In the genomic region with DNA sequence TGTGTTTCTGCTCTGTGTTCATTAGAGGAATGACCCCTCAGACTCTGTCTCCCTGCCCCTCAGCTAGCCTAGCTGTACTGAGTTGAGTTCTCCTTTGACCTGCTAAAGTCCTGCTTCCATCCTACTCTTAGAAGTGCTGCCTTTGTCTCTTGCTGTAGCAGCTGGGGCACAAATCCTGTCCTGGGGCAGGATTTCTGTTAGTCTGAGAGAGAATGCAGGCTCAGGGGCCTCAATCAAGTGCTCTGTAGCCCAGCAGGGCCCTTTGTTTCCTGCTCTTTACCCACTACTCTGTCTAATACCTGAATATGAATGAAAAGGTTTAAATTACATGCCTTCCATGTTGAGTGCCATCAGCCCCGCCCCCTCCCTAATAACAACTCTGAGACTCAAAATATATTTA, we compare ENCODE assay signal across 14 mouse cellular contexts. TPM values are rescaled to one million over a fixed set of nuclear protein-coding genes. Genes with fewer than 3 reads are reported as not detected.
A peak's percentile ranks its signal among the peaks of the same experiment; 100 is the strongest.
DNase-seq lines count a peak whose midpoint lies in the region; ATAC-seq and TF ChIP-seq lines count a peak whose summit lies in the region.
"Had no signal": no experiment of that assay in that cellular context is flagged by ENCODE, and none has a peak within 500 bp of the region (broad histone marks: within the 10 kb centered on the region; RNA-seq: fewer than 3 reads in every experiment).

No protein-coding gene starts in this region.

- 0 out of 2 replicates have a peak overlapping the region, but pooled peaks have one; percentile 36 for H3K9ac ChIP-seq in heart, embryonic 14.5 days (ENCODE audit: low read length)
- H3K9ac ChIP-seq in forebrain, embryonic 11.5 days (ENCODE audit: low read length), result peak overlapping the region; percentile 47; the same call in 1 of the 2 replicates
- no peak overlapping the region for H3K9ac ChIP-seq in midbrain, embryonic 12.5 days (replicated peaks)
- H3K9ac ChIP-seq: liver, postnatal 0 days; stomach, embryonic 15.5 days had no signal

- no peak for TF ChIP-seq POLR2A in brain, embryonic 14.5 days (IDR thresholded peaks at IDR 0.05; ENCODE audit: borderline replicate concordance, extremely low read depth, insufficient read depth, insufficient read length, poor library complexity, severe bottlenecking)

- no peaks in the 10 kb centered on the region for H3K27me3 ChIP-seq in heart, embryonic 14.5 days (ENCODE audit: control insufficient read depth, insufficient read depth, low read length)
- H3K27me3 ChIP-seq in forebrain, embryonic 11.5 days (ENCODE audit: control insufficient read depth, insufficient read depth, low read length), result no peaks in the 10 kb centered on the region
- no peaks in the 10 kb centered on the region for H3K27me3 ChIP-seq in midbrain, embryonic 12.5 days
- H3K27me3 ChIP-seq: stomach, embryonic 15.5 days had no signal

- DNase-seq in heart, postnatal 36 days, result no peak
- peak; percentile 82 for DNase-seq in brain, embryonic 14.5 days (ENCODE audit: low read depth)
- DNase-seq in forebrain, embryonic 11.5 days (ENCODE audit: low spot score), result peak; percentile 66
- no peak for DNase-seq in kidney, adult 11 months
- DNase-seq in layer of hippocampus, adult 11-12 months (ENCODE audit: low spot score), result no peak
- DNase-seq in frontal cortex, postnatal 25 days (ENCODE audit: low spot score in 2 of 2), result no peak
- DNase-seq: cerebellum, adult 9-10 months; liver, postnatal 0 days; retina, postnatal 1 day had no signal

- H3K4me1 ChIP-seq in heart, embryonic 14.5 days (ENCODE audit: control insufficient read depth in 2 of 2, insufficient read depth in 2 of 2, low read length in 2 of 2), result peaks cover 7 to 28% of the 10 kb centered on the region in 2 experiments; a peak in 3 of 4 replicates
- peaks cover 14% of the 10 kb centered on the region; the same call in 1 of the 2 replicates for H3K4me1 ChIP-seq in forebrain, embryonic 11.5 days (replicated peaks; ENCODE audit: control insufficient read depth, insufficient read depth, low read length)
- peaks cover 33% of the 10 kb centered on the region for H3K4me1 ChIP-seq in midbrain, embryonic 12.5 days
- H3K4me1 ChIP-seq: stomach, embryonic 15.5 days had no signal

- TF ChIP-seq CTCF in brain, embryonic 14.5 days (IDR thresholded peaks at IDR 0.05; ENCODE audit: borderline replicate concordance, extremely low read depth, insufficient read depth, insufficient read length), result no peak

- ATAC-seq in heart, embryonic 14.5 days (ENCODE audit: insufficient number of reproducible peaks, insufficient read depth, low FRiP score, low read depth), result no peak
- ATAC-seq in forebrain, embryonic 11.5 days (replicated peaks; ENCODE audit: low FRiP score), result peak; percentile 93
- peak; percentile 91 for ATAC-seq in midbrain, embryonic 12.5 days (ENCODE audit: low FRiP score, low read depth)
- ATAC-seq: CD4-positive, CD25-positive, alpha-beta regulatory T cell, adult 4 months; liver, postnatal 0 days had no signal

- H3K27ac ChIP-seq in heart, embryonic 14.5 days (replicated peaks in 1 of 2; ENCODE audit: control insufficient read depth in 1 of 2, insufficient read depth in 1 of 2, low read depth in 2 of 2, low read length in 2 of 2), result peak overlapping the region; percentile 28 to 57
- H3K27ac ChIP-seq in forebrain, embryonic 11.5 days (ENCODE audit: low read depth, low read length), result peak overlapping the region; percentile 96
- H3K27ac ChIP-seq in midbrain, embryonic 12.5 days (replicated peaks), result peak overlapping the region; percentile 93
- H3K27ac ChIP-seq: kidney, postnatal 0 days; stomach, embryonic 15.5 days had no signal

- 95% methylated on average over 1 of the region's 1 CpGs for WGBS in heart, embryonic 14.5 days
- 23% methylated on average over 1 of the region's 1 CpGs for WGBS in forebrain, embryonic 11.5 days
- WGBS in midbrain, embryonic 12.5 days, result 35% methylated on average over 1 of the region's 1 CpGs

- 0 out of 2 replicates have a peak overlapping the region, but pooled peaks have one; percentile 2 for H3K4me2 ChIP-seq in heart, embryonic 14.5 days (ENCODE audit: low read length)
- H3K4me2 ChIP-seq in forebrain, embryonic 11.5 days (ENCODE audit: low read depth, low read length, severe bottlenecking), result no peak overlapping the region; the same call in 1 of the 2 replicates
- 0 out of 2 replicates have a peak overlapping the region, but pooled peaks have one; percentile 6 for H3K4me2 ChIP-seq in midbrain, embryonic 12.5 days (replicated peaks)
- H3K4me2 ChIP-seq: stomach, embryonic 15.5 days had no signal

- intact Hi-C loops in heart, postnatal 36 days (cut with DNase I), result no loop called here

- H3K36me3 ChIP-seq in heart, embryonic 14.5 days (ENCODE audit: control insufficient read depth, insufficient read depth, low read length), result peaks cover 15% of the 10 kb centered on the region
- H3K36me3 ChIP-seq in forebrain, embryonic 11.5 days (ENCODE audit: control insufficient read depth, insufficient read depth, low read length), result no peaks in the 10 kb centered on the region
- H3K36me3 ChIP-seq in midbrain, embryonic 12.5 days, result peaks cover 9% of the 10 kb centered on the region; the same call in 1 of the 2 replicates
- H3K36me3 ChIP-seq: stomach, embryonic 15.5 days had no signal

- H3K9me3 ChIP-seq in heart, embryonic 14.5 days (ENCODE audit: control insufficient read depth, low read length), result no peaks in the 10 kb centered on the region
- H3K9me3 ChIP-seq in forebrain, embryonic 11.5 days (ENCODE audit: control insufficient read depth, low read length), result no peaks in the 10 kb centered on the region
- H3K9me3 ChIP-seq in midbrain, embryonic 12.5 days, result no peaks in the 10 kb centered on the region
- H3K9me3 ChIP-seq: stomach, embryonic 15.5 days had no signal

- no peak overlapping the region for H3K4me3 ChIP-seq in heart, embryonic 14.5 days (ENCODE audit: control insufficient read depth in 1 of 2, insufficient read depth in 1 of 2, low read depth in 1 of 2, low read length in 2 of 2)
- H3K4me3 ChIP-seq in forebrain, embryonic 11.5 days (ENCODE audit: low read depth, low read length), result no peak overlapping the region
- no peak overlapping the region for H3K4me3 ChIP-seq in midbrain, embryonic 12.5 days
- H3K4me3 ChIP-seq: stomach, embryonic 15.5 days had no signal

RNA-seq across cellular contexts. Expression of a gene that starts 23.8 kb away (rescaled TPM):
- polyA plus RNA-seq in heart, embryonic 14.5 days (2014; fragmentation: Nextera tagmentation; extraction: Ambion mirVana), result 45.7 and 51.0 TPM in 2 replicates
- 10 to 100 TPM; 42.1 to 51.2 TPM for total RNA-seq in heart, postnatal 36 days (2021)
- 120 and 121 TPM in 2 replicates for polyA plus RNA-seq in brain, embryonic 14.5 days (2012; rRNA removed)
- 118 and 129 TPM in 2 replicates for polyA plus RNA-seq in forebrain, embryonic 11.5 days (2014; fragmentation: Nextera tagmentation; extraction: Ambion mirVana)
- 130 and 144 TPM in 2 replicates for polyA plus RNA-seq in midbrain, embryonic 12.5 days (2016; fragmentation: Nextera tagmentation; extraction: Ambion mirVana)

RNA-seq across cellular contexts. Expression of a gene that starts 40.6 kb away (rescaled TPM):
- polyA plus RNA-seq in heart, embryonic 14.5 days (2014; fragmentation: Nextera tagmentation; extraction: Ambion mirVana), result 15.2 and 17.1 TPM in 2 replicates
- 1 to 10 TPM; 7.1 to 8.6 TPM for total RNA-seq in heart, postnatal 36 days (2021)
- 10.7 and 11.3 TPM in 2 replicates for polyA plus RNA-seq in brain, embryonic 14.5 days (2012; rRNA removed)
- 22.4 and 23.1 TPM in 2 replicates for polyA plus RNA-seq in forebrain, embryonic 11.5 days (2014; fragmentation: Nextera tagmentation; extraction: Ambion mirVana)
- 20.3 and 21.6 TPM in 2 replicates for polyA plus RNA-seq in midbrain, embryonic 12.5 days (2016; fragmentation: Nextera tagmentation; extraction: Ambion mirVana)

Comparison
In these comparisons a context has a peak if more than half of its experiments do, and no peak if none do; other contexts are left out.
1. H3K27ac ChIP-seq: peak in every context shown above with its lines; median percentile 96 in forebrain, embryonic 11.5 days; 93 in midbrain, embryonic 12.5 days; 42 in heart, embryonic 14.5 days.
2. DNase-seq: peak in brain, embryonic 14.5 days (single experiment) and forebrain, embryonic 11.5 days (single experiment); none in heart, postnatal 36 days (0 of 2), kidney, adult 11 months (single experiment), layer of hippocampus, adult 11-12 months (single experiment) and frontal cortex, postnatal 25 days (0 of 2).